Mouse (Mus musculus) liver, embryonic 13.5 days (tissue): ENCODE measurements around the gene Usp9y. TPM values are rescaled to one million over a fixed set of nuclear protein-coding genes. Genes with fewer than 3 reads are reported as not detected.

ENCODE experiments used
- ATAC-seq: fragments of 200-750 bp; cut with Nextera tagmentation; 2 replicates; pipeline ENCODE4 v1.8.0; 2017; ENCODE audit warnings: low read depth, mild to moderate bottlenecking, moderate number of reproducible peaks, moderate library complexity
- DNase-seq: peaks from one replicate; pipeline ENCODE4 v3.0.0; 2022
- H3K27ac ChIP-seq: fragments of 300-500 bp; sonication (generic); 2 replicates; pipeline ENCODE4 v1.5.1; 2015; ENCODE audit warnings: moderate library complexity, mild to moderate bottlenecking, inconsistent platforms
- H3K27me3 ChIP-seq: fragments of 300-500 bp; sonication (generic); 2 replicates; pipeline ENCODE4 v1.6.1; 2015; ENCODE audit warnings: mild to moderate bottlenecking, inconsistent platforms
- H3K36me3 ChIP-seq: fragments of 300-500 bp; sonication (generic); 2 replicates; pipeline ENCODE4 v1.6.1; 2015; ENCODE audit warnings: mild to moderate bottlenecking, inconsistent platforms
- H3K4me1 ChIP-seq: fragments of 300-500 bp; sonication (generic); replicated peaks from 2 replicates; pipeline ENCODE4 v1.6.1; 2015; ENCODE audit warnings: inconsistent platforms
- H3K4me2 ChIP-seq: fragments of 300-500 bp; sonication (generic); 2 replicates; pipeline ENCODE4 v1.6.1; 2015; ENCODE audit warnings: inconsistent platforms, mild to moderate bottlenecking, moderate library complexity
- H3K4me3 ChIP-seq: fragments of 300-500 bp; sonication (generic); replicated peaks from 2 replicates; pipeline ENCODE4 v1.5.1; 2015; ENCODE audit warnings: mild to moderate bottlenecking, inconsistent platforms
- H3K9ac ChIP-seq: fragments of 300-500 bp; sonication (generic); 2 replicates; pipeline ENCODE4 v1.6.1; 2015; ENCODE audit warnings: mild to moderate bottlenecking, inconsistent platforms
- H3K9me3 ChIP-seq: fragments of 300-500 bp; sonication (generic); replicated peaks from 2 replicates; pipeline ENCODE4 v1.6.1; 2016; ENCODE audit warnings: inconsistent platforms
- WGBS: fragments of 180-500 bp; shearing (Covaris S2); methylation state at CpG from one replicate; pipeline ENCODE4 v1.1.7; 2015; ENCODE audit not compliant: insufficient replicate concordance; 5-methylcytosine and 5-hydroxymethylcytosine counted together
- polyA plus RNA-seq: library from polyadenylated mRNA; unstranded; fragments of >200 nt; fragmentation: Nextera tagmentation; extraction: Ambion mirVana; gene quantifications from 2 replicates; pipeline ENCODE4 v1.2.1, GENCODE M21; 2015

Usp9y gene
- not detected in 2 replicates for polyA plus RNA-seq

DNA sequence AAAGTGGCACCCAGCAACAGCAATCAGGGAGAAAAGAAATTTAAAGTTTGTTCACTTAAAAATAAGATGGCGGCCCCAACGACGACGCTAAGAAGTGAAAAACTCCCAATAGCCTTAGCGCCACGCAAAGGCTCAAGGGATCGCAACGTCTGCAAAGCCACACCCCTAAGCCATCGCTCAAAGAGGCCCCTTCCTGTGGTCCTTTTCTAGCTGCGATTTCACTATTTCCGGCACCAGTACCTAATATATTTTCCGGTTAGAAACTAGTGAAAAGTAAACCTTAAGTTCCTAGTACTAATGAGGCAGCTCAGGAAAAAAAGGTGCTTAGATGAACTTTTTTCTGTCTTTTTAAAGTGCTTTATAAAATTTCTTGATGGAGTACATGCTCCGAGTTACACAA is at the start of gene Usp9y:
Gene Usp9y (minus strand): TSS at position 101 of the 400 bp plus-strand sequence.
- no peak for ATAC-seq
- Histone ChIP-seq H3K27me3 (no peaks in the 10 kb centered on the region), H3K9ac (no peak within 1 kb of the TSS), H3K9me3 (no peaks in the 10 kb centered on the region), H3K4me2 (no peak within 1 kb of the TSS), H3K27ac (no peak within 1 kb of the TSS), H3K36me3 (no peaks in the 10 kb centered on the region), H3K4me1 (no peaks in the 10 kb centered on the region), H3K4me3 (no peak within 1 kb of the TSS)
- no peak for DNase-seq
- WGBS, result 70% methylated on average over 13 of the region's 13 CpGs

DNA sequence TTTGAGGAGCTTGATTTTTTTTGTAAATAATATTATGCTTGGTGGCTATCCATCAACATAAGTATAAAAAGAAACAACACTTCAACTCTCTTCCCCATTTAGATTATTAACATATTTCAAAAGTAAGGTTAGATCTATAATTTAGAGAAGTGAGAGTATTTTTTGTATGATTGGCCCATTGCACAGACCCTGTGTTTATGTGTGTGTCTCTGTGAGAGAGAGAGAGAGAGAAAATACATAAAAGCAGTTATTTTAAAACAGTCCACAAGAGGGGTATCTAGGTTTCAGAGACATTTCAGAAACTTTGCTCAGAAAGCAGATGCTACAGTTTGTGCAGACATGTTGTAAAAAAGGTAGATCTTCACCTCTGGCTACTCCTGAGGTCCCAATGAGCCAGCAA is 165.9 kb downstream of the Usp9y start:
- Histone ChIP-seq H3K9me3 (no peaks in the 10 kb centered on the region), H3K36me3 (no peaks in the 10 kb centered on the region), H3K9ac (no peak overlapping the region), H3K27me3 (no peaks in the 10 kb centered on the region), H3K4me3 (no peak overlapping the region), H3K4me1 (no peaks in the 10 kb centered on the region), H3K27ac (no peak overlapping the region), H3K4me2 (no peak overlapping the region)
- ATAC-seq, result no peak
- no peak for DNase-seq

DNA sequence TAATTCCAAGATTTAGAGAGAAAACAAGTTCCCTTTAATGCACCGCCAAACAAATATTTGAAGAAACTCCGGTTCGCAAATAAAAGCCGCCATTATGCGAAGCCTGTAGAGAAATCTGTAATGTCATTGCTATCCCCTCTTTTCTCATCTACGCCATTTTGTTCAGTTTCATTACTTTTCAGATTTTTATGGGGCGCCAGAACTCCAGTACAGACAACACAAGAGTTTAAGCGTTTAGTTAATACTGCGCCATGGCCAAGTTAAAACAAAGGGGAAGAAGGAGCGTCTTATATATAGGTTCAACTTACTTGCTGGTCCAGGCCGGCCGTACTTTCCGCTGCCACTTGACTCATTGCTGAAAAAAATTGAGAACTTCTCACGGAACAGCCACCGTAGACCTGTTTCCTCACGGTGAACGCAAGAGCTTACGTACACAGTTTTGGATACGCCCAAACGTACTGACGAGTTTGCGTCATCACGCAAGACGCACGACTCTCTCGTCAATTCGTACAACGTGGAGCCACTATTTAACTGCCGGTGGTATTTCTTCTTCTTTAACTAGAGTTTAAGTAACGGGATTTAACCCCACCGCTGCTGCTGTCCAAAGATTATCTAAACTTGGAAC is 173.3 kb downstream of the Usp9y start, which contains the start of gene Ddx3y:
Gene Ddx3y (minus strand): TSS at position 459 of the 625 bp plus-strand sequence.
- H3K4me2 ChIP-seq, result peak within 1 kb of the TSS; percentile 33; the same call in 1 of the 2 replicates
- peak within 1 kb of the TSS; percentile 61 for H3K4me3 ChIP-seq
- H3K27me3 ChIP-seq, result no peaks in the 10 kb centered on the region
- H3K27ac ChIP-seq, result peak within 1 kb of the TSS; percentile 77
- peak; percentile 98 for ATAC-seq
- no peaks in the 10 kb centered on the region for H3K9me3 ChIP-seq
- H3K9ac ChIP-seq, result peak within 1 kb of the TSS; percentile 68
- H3K36me3 ChIP-seq, result no peaks in the 10 kb centered on the region
- H3K4me1 ChIP-seq, result no peaks in the 10 kb centered on the region
- WGBS, result 3% methylated on average over 30 of the region's 31 CpGs
- peak; percentile 35 for DNase-seq

DNA sequence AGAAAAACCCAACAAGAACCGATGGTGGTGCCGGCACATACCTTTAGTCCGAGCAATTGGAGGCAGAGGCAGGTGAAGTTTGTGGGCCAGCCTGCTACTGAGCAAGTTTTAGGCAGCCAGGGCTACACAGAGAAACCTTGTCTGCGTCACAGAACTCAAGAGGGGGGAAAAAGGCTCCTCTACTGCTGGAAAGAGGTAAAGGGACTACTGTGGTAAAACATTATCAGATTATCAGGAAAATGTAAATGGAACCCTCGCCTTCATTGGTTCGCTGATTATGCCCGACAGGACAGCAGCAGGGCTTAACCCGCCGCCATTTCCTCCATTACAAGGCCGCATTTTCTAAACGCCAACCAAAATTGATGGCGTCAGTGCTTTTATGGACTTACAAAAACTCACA is 173.8 kb downstream of the Usp9y start:
- H3K27me3 ChIP-seq, result no peaks in the 10 kb centered on the region
- no peaks in the 10 kb centered on the region for H3K4me1 ChIP-seq
- peak overlapping the region; percentile 77 for H3K27ac ChIP-seq
- peak overlapping the region; percentile 61 for H3K4me3 ChIP-seq
- H3K9ac ChIP-seq, result peak overlapping the region; percentile 68
- peak overlapping the region; percentile 33; the same call in 1 of the 2 replicates for H3K4me2 ChIP-seq
- 7% methylated on average over 12 of the region's 12 CpGs for WGBS
- no peaks in the 10 kb centered on the region for H3K9me3 ChIP-seq
- peak; percentile 82 for ATAC-seq
- DNase-seq, result peak; percentile 1
- no peaks in the 10 kb centered on the region for H3K36me3 ChIP-seq

Other genes with a start within 250 kb of the Usp9y start
- 4.6 and 5.0 TPM in 2 replicates for gene Uty, start 214.0 kb downstream of the Usp9y start, polyA plus RNA-seq
- gene Ddx3y, start 173.2 kb downstream of the Usp9y start, polyA plus RNA-seq, result 10.6 and 12.1 TPM in 2 replicates